Mouse (Mus musculus): ENCODE measurements around the gene Gm3776.

GRCm38 (mm10) chr9:78212341-78213049, 44.4 kb upstream of the Gm3776 start:
- no peak for TF ChIP-seq CEBPB (IDR thresholded peaks at IDR 0.05; ENCODE audit: insufficient read depth, poor library complexity, severe bottlenecking)
- no peak for TF ChIP-seq REST (IDR thresholded peaks at IDR 0.05; ENCODE audit: insufficient read depth, insufficient read length)
- no peak for TF ChIP-seq POLR2AphosphoS2 (IDR thresholded peaks at IDR 0.05; ENCODE audit: insufficient read length, low read depth)
- TF ChIP-seq POLR2A (IDR thresholded peaks at IDR 0.05; ENCODE audit: insufficient read length, low read depth): no peak
- no peak for TF ChIP-seq TCF3 (IDR thresholded peaks at IDR 0.05; ENCODE audit: insufficient read length, low read depth)
- TF ChIP-seq E2F4 (IDR thresholded peaks at IDR 0.05; ENCODE audit: insufficient read depth): no peak
- no peak for TF ChIP-seq MAX (IDR thresholded peaks at IDR 0.05; ENCODE audit: low read depth)
- no peak for TF ChIP-seq TCF12 (IDR thresholded peaks at IDR 0.05; ENCODE audit: insufficient read depth, poor library complexity, severe bottlenecking)
- no peak for TF ChIP-seq USF1 (IDR thresholded peaks at IDR 0.05; ENCODE audit: low read depth)
- TF ChIP-seq SRF (IDR thresholded peaks at IDR 0.05; ENCODE audit: control insufficient read depth, insufficient read length, low read depth): no peak
- no peak for TF ChIP-seq MYOG (IDR thresholded peaks at IDR 0.05; ENCODE audit: control insufficient read depth in 1 of 3, insufficient read depth in 1 of 3, insufficient read length in 2 of 3, low read depth in 2 of 3)

Measured in myocyte (in vitro differentiated cells).